Mouse (Mus musculus) retina, postnatal 1 day (tissue): ENCODE measurements around the gene Nol3.
"Not testable (repeated sequence)": the region's sequence is repeated elsewhere in the genome, so short reads cannot be mapped to it uniquely, and the experiment has no call there.

Experiments
- DNase-seq: peaks from one replicate; pipeline ENCODE4 v3.0.0-alpha.2; 2012

Nol3 gene

DNA sequence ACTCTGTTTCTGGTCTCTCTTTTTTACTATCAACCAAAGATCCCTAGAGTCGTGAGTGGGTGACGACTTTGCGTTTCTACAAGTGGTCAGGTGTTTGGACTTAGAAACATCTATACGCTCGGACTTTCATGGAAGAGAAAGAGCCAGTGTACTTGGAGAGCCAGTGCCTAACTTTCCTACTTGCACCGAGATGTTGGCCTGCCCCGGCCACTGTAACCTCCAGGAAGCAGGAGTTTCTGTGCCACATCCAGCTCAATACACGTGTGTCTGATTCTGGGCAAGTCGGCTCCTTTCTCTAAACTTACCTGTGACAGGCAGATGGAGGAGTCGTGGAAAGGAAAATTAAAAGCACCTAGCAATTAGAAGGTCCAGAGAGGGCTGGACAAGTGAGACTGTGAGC lies at the start of gene Nol3:
TSS of gene Nol3 (plus strand) at position 301 of the 400 bp plus-strand sequence.
- DNase-seq, result no peak

DNA sequence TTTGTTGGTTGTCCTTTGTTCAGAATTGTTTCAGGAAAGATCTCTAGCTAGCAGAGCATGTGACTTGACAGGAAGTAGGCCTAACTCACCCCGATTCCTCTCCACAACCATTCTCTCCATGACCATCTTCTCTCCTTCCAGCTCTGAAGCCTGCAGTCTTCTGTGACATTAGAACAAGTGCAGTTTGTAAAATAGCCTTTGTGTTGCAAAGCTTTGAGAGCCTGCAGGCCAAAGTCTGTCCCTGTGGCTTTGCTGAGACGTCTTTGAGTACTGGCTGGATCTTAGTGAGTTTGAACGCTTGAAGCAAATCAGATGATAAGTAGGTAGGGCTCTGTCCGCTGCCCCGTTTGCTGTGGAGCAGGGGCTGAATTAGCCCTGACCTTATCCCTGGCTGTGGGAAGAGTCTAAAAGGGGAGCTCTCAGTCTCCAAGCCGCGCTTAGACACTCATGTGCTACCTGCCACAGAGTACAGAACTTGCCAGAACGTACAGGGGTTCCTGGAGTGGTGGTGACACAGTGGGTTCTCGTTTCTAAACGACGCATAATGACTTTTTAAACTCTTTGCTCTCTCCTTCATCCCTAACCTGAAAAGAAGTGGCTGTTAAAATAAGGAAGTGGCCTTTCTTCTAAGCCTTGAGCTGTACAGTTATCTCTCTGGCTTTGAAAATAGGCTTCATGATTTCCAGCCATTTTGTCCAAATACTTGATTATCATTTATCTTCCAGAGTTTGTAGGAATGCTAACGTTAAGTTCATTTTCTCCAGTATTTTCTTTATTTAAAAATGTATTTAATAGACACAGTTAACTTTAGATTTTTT lies 44.2 kb upstream of the Nol3 start:
- no peak for DNase-seq

DNA sequence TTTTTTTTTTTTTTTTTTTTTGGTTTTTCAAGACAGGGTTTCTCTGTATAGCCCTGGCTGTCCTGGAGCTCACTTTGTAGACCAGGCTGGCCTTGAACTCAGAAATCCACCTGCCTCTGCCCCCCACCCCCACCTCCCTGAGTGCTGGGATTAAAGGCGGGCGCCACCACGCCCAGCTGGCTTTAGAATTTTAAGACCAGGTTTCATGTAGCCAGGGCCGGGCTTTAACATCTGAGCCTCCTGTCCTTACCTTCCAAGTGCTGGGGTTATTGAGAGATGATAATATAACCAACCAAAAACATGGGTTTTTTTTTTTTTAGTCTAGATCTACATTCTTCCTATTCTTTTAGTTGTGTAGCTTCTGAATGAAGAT lies 43.6 kb upstream of the Nol3 start:
- not testable (repeated sequence) for DNase-seq

DNA sequence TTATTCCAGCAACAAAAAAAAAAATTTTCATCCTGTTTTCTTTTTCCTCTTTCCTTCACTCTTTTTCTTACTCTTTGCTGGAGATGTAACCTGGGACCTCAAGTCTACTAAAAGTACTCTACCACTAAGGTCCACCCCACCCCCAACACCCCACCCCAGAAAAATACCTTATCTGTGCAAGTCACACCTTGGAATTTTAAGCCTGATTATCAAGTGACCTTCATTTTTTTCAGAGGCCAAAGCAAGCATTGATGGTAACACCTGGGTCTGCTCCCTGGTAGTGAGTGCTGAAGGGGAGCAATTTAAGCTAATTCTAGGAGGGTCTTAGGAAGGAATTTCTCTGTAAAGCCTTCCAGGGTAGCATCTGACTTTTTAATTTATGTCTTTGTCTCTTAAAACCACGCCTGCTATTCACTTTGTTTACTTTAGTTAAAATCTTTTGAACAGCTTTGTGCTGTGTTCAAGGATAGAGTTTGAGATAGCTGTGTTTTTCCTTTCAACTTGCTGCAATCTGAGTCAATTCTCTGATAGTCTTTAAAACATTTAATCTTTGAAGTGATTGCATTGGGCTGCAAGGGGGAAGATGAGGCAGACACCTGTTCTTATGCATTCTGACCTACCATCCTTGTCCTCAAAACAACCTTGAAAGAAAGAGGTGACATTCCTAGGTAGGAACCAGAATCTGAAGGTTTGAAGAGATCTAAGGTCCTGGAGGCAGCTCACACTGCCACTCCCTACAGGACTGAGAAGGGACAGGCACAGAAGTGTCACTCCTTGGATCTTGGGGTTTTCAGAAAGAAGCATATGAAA lies 42.6 kb upstream of the Nol3 start:
- DNase-seq, result no peak

DNA sequence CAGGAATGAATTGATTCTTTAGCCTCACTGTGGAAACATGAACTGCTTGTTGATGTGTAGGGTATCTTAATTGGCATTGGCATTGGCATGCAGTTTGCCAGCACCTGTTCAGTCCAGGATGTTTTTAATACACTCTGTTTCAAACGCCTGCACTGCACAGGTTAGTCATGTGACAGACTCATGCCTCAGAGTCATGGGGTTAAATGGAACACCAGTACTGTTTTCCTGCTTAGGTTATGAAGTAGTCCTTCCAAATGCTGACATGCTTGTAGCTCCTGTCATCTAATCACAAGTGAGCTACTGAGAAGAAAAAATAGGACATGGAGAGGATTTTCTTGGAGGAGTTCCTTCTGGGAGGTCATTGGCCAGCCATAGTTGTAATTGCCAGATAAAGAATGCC lies 40.7 kb upstream of the Nol3 start:
- no peak for DNase-seq

DNA sequence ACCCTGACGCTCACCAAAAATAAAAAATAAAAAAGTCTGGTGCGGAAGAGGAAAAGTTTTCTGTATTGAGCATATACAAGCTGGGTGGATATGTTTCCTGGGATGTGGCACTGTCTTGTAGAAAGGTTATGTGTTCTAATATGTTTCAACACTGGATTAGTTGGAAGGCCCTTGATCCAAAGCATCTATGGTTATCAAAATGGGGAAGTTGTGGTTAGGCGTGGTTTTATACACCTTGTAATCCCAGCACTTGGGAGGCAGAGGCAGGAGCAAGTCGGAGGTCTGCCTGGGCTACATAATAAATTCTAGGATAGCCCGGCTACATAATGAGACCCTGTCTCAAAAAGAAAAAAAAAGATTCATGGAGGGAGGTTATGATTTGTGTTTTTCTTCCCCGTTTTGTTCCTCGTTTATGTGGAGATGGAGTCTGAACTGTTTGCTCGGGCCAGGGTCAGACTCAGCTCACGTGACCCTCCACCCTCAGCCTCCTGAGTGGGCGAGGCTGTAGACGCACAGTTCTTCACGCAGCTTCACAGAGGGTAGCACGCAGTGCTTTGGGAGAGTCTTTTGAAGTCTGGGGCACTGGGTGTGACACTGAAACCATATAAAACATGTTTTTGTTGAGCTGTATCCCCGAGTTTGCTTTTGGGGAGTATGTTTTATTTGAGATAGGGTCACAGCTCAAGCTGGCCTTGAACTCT lies 38.3 kb upstream of the Nol3 start:
- no peak for DNase-seq

DNA sequence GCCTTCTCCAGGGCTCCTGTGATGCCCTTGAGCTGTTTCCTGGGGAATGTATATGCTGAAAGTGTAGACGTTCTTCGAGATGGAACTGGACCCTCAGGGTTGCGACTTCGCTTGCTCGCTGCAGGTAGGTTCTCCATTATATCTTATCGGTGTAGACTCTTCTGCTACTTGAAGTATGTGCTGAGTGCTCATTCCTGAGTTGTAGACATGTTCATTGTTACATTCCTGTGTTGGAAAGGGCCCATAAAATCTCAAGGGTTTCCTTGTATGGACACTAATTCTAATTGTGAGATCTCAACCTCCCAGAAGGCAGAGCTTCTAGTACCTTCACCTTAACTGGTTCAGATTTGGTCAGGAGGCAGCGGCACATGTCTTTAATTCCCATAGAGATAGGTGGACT lies 34.9 kb upstream of the Nol3 start:
- no peak for DNase-seq

DNA sequence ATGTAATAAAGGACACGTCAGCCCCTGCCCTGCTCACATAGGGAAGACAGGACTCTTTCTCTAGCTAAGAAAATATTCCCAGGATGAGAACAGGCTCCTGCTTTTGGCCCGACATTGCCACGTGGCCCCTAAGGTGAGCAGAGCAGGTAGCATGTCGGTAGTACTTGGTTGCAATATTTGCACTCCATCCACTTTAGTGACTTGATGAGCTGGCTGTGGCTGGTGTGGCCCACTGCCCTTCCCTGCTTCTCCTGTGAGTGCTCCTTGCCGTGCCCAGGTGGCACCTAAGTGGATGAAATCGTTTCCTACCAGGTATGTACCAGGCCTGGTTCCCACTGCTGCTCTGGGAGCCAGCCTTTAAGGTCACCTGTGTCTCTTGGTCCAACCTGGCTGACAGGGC lies 24.0 kb upstream of the Nol3 start:
- no peak for DNase-seq

DNA sequence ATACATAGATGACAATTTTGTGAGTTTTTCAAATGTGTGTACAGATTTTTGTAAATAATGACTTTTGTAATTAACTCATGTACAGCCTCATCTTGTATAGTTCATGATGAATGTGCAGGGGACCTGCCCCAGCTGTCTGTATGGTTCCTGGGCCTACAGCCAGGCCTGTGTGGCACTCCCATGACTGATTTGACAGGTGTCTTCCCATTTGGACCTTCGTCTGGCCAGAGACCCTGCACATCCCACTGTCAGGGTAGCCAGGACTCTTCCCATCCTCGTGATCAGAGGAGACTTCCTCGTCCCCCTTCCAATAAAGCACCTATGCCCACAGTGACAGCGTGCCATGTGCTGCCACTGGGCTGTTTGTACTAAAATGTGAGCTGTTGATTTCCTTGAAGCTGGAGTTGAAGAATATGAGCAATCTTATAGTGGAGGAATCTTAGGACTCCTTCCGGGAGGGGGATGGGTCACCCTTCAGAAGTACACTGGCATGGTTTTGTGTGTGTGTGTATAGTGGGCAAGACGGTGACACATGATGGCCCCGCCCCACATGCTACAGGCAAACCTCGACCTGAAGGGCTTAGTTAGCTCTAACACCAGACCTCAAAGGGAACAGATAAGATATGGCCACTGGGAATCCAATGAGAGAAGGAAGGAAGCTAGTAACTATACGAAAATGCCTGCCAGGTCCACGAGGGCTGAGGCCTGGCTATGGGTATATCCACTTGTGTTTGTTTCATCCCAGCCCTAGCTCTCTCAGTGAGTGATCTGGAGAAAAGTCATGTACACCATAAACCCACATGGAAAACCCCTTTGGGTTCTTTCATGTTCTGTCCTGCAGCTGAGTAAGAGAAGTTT lies 23.0 kb upstream of the Nol3 start:
- no peak for DNase-seq

DNA sequence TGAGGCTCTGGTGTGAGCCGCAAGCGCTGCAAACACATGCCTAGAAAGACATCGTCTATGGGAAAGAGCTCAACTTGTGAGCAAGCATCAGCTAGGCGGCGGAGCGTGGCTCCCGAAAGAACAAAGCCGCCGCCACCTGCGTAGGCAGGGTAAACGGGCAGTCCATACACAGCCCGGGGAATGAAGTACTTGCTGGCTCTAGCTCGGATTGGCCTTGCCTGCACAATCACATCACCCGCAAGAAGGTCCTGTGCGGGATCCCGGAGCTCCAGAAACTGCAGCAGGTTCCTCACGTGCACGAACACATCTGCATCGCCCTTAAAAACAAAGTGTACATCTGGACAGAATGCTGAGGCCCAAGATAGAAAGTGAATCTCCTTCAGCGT lies 22.2 kb upstream of the Nol3 start:
- DNase-seq, result no peak

DNA sequence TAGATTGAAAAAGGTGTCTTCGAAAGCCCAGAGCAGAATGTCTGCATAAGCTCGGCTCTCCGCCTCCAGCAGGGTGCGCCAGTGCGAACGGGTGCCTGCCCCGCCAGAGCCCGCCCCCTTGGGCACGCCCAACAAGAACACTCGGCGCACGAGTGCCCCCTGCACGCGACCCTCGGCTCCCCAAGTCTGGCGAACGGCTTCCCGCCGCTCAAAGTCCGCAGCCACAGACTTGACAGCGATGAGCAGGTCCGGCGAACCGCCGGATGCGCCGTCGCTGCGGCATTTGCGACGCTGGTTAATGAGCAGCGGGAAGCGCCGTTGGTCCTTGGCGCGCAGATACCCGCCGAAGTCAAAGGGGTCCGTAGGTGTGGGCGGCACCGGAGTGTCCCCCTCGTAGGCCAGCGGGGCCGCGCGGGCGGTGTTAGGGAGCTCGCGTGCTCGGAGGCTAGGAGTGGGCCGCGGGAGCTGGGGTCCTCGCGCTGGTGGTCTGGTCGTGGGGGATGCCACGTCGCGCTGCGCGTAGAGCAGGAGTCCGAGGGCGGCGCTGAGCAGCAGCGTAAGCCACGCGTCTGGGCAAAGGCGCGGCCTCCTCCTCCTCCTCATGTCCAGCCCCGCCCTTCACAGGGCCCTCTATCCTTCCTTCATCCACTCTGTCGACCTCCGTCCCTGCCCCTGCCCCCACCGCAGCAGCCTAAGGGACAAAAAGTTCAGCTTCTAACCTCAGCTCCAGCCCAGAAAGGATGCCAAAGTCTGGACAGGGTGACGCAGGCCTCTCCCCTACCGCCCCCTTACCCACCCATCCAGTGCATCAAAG lies 21.6 kb upstream of the Nol3 start:
- peak; percentile 92 for DNase-seq

DNA sequence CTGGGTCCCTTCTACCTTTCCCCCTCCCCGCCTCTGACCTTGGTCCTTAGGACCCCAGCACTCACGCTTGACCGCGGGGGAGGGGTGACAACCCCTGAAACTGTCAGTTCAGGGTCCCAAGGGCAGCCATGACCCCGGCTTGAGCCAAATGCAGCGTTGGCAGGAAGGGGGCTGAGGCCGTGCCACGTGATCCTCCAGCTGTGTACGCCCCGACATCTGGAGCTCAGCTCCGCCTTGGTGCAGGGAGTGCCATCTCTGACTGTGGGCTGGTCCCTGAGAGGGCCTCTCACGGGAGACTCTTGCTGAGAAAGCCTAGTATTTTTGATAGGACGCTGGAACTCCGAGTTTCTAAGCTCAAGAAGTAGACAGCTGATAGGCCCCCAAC lies 21.0 kb upstream of the Nol3 start, which contains the start of gene B3gnt9:
TSS of gene B3gnt9 (minus strand) at position 188 of the 385 bp plus-strand sequence.
- peak; percentile 34 for DNase-seq

DNA sequence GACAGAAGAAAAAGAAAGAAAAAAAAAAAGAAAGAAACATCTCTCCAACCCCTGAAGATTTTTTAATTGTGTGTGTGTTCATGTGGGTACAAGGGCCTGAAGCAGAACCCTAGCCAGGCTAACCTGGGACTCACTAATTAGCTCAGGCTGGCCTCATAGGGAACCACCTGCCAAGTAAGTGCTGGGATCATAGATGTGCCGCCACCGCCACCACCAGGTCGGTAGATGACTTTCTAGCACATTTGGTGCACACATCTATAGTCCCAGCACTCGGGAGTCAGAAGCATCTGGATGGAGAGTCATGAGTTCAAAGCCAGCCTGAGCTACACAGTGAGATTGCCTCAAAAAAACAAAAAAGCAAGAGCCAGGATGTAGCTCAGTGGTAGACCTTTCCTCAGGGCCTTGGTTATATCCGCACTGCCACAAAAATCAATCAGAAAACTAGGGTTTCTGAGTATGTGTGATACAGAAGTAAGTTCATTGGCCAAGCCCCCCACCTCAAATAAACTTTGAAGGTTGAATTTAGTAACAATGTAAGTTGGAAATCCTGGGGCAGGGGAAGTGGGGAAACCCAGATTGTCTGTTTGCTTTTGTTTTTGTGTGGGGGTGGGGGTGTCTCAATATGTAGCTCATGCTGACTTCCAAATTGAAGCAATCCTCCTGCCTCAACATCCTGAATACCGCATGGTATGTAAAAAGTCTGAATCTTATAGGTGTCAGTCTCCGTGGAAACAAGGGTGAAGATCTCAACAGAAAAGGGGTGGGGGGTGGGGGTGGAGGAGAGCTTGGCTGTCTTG lies 18.4 kb upstream of the Nol3 start:
- no peak for DNase-seq

DNA sequence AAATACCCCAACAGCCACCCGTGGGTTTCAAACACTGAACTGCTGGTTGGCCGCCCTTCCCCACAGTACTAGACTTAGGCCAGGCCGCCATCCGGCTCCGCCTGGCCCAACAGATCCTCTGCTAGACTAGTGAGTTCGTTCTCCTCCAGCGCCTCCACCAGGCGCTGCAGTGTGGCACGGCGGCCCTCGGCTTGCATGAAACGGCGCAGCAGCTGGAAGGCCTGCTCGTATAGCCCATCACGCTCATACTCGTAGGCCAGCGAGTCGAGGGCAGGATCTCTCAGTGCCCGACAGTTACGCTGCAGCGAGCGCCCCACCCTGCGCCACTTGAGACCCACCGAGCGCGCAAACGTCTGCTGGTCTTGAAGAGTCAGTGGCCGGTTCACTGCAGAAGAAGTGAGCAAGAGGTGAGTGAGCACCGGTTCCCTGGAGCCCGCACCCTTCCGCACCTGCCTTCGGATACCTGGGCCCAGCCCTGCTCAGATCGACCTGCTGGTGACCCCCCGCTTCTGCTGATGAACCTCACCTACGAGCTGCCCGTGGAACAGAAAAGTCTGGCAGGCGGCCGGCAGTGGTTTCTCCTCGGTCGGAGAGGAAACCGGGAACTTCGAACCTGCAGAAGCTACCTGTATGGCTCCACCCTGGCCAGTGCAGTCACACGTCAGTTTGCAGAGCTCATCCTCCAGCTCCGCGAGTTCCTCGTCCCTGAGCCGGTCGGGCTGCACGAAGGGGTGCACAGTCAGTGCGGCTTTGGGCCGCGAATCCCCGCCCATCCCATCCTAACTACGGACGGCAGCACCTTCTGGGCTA lies 16.8 kb upstream of the Nol3 start:
- peak; percentile 69 for DNase-seq

DNA sequence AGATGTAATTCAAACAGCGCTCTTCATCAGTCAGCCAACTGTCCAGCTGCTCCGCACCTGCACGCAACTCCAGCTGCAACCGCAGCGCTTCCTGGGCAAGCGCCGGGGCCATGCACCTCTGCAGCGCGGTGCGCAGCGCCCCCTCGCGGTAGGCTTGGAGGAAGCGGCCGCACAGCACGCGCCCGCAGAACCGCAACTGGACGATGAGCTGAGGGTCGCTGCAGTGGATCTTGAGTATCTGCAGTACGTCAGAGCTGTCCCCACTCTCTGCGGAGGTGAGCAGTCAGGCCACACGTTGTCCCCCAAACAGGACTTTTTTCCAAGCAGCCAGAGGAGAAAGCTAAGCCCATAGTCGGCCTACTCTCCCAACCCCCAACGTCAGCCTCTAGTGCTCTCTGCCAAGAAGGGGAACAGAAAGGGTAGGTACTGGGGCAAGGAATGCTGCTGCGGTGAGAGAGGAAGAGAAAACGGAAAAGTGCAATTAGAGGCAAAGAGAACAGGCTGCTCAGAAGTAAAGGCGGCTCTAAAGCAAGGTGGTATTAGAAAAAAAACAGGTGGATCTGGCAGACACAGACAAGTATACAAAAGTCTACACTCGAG lies 16.1 kb upstream of the Nol3 start:
- DNase-seq, result peak; percentile 85

DNA sequence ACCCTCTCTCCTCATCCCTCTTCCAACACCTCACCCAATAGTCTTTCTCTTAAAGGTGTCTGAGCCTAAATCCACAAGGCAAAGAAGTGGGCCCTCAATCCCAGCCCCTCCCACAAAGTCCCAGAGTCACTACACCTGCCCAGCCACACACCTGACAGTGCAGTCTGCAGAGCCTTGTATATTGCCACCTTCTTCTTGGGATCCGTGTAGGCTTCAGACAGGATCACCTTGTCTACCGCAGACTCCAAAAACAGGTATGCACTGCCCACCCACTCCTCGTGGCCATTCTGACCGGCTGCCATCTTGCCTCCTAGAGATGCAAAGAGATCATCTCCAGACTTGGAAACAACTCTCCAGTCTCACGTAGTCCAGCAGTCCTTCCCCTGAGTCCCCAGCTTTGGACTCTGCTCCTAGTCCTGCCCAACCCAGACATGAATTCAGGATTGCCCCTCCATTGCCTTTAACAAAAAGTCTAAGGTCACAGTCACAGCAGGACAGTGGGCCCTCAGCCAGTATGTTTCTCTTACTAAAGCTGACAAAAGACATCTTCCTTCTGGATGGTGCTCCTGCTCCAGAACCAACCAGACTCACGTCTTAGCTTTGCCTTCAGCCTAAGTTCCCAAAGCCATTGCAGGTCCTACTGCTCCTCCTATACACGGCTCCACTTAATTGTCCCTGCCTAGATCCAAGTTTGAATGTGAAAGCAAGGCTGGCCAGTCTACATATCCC lies 15.4 kb upstream of the Nol3 start:
- no peak for DNase-seq

DNA sequence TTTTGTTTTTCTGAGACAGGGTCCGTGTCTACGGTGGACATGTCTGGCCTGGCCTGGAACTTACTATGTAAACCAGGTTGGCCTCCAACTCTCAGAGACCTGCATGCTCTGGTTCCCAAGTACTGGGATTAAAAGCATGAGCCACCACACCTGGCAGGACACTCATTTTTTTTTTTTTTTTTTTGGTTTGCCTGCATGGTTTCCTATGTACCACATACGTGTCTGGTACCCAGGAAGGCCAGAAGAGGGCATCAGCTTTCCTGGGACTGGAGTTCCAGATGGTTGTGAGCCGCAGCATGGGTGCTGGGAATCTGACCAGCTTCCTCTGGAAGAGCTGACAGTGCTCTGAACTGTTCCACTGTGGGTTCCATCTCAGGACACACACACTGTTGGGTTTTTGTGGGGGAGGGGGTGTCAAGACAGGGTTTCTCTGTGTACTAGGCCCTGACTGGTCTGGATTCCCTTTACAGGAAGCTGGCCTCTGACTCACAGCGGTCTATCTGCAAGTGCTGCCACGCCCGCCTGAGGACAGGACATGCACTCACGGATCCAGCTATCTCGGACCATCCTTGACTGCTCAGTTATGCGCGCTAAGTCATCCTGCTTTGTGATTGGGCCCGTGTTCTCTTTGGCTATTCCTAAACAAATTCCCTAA lies 14.5 kb upstream of the Nol3 start:
- no peak for DNase-seq

DNA sequence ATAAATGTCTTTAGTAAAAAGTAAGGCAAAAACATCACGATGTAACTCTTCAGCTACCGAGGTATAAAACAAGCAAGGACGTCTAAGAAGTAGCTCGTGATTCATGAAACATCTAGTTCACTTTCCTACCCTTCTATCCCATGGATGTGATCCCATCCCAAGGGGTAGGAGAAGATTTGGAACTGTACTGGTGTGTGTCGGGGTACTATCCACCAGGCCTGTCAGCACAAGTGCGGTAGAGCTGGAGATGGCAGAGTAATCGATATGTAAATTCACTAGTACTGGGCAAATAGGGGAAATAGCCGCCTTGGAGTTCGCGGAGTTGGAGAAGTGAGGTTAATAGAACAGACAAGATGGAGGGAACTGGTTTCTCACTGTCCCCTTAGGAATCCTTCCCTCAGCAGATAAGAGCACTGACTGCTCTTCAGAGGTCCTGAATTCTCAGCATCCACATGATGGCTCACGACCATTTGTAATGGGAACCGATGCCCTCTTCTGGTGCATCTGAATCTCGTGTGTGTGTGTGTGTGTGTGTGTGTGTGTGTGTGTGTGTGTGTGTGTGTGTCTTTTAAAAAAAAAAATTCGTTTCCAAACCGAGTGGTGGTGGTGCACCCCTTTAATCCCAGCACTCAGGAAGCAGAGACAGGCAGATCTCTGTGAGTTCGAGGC lies 12.6 kb upstream of the Nol3 start:
- no peak for DNase-seq
